Mouse (Mus musculus): ENCODE measurements around the gene Cd19. TPM values are rescaled to one million over a fixed set of nuclear protein-coding genes. Genes with fewer than 3 reads are reported as not detected.
A peak's percentile ranks its signal among the peaks of the same experiment; 100 is the strongest.

Cd19 gene
- total RNA-seq (2021): under 1 TPM in 1 of 2 experiments, not detected in 1; 0.48 TPM
- long read RNA-seq, experiment 1: 0 reads
- long read RNA-seq, experiment 2: 0 reads

DNA sequence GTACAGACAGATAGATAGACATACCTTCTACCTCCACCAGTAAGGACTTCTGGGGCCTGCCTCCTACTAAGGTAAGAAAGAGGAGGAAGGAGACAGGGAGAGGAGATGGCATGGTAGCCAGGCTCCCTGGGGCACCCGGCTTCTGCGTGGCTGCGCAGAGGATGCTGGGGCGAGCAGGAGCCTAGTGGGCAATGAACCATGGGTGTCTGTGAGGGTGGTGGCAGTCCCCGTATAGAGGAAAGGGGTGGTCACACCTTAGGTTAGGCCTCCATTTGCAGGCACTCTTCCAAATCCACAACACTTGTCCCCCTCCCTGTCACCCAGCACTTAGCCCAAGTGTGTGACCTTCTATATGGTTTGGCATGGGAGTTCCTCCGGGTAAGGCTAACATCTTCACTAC is at the start of gene Cd19:
Cd19 (minus strand) TSS at position 165 of the 400 bp plus-strand sequence.
- DNase-seq: no peak

DNA sequence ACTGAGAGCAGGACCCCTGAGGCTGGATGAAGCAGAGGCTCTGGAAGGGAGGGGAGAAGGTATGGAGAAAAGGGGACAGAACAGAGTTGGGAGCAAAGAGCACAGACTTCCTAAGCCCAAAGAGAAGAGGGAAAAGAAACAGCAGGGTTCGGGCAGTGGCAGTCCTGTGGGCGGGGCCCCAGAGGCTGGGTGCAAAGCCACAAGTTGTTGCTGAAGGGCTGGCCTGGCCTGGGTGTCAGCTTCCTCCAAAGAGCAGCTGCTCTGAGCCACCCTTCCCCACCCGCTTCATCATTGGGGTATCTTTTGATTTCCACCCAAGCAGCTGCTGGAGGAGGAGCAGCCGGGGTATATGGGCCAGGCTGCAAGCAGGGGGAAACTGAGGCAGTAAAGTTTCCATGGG is 49.4 kb upstream of the Cd19 start:
- DNase-seq: peak; percentile 85

DNA sequence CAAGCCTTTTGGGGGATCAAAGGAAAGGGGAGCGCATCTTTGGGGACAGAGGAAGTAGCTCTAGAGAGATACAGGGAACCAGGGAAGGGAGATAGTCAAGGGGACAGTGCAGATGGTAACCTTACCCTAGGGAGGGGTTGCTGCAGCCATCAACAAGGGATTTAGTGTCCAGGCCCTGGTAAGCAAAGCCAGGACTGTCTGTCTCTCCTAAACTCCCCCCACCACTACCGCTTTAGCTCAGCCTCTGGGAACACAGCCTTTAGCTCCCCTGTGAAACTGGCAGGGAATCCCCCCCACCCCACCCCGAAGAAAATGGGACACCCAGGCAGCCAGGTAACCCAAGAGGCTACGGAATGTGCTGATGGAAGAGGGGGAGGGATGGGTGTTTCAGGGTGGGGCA is 48.9 kb upstream of the Cd19 start:
- peak; percentile 77 for DNase-seq

DNA sequence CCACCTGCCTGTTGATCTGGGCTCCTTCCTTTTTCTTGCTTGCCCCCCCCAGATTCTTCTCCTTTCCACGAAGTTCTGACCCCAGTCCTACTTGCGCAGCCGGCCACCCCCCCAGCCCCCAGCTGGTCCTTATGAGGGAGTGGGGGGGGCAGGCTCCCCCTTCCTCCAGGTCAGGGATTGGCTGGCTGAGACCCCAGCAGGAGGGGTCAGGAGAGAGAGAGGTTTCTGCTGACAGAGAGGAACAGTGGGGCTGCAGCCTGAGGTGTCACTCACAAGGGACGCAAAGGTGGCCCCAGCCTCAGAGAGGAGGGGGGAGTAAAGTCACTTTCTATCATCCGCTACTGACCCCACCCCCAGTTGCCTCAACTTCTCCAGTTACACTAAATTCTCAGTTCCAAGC is 48.3 kb upstream of the Cd19 start, which contains the start of gene Atp2a1:
Atp2a1 (minus strand) TSS at position 105 of the 400 bp plus-strand sequence.
- DNase-seq: peak; percentile 90

DNA sequence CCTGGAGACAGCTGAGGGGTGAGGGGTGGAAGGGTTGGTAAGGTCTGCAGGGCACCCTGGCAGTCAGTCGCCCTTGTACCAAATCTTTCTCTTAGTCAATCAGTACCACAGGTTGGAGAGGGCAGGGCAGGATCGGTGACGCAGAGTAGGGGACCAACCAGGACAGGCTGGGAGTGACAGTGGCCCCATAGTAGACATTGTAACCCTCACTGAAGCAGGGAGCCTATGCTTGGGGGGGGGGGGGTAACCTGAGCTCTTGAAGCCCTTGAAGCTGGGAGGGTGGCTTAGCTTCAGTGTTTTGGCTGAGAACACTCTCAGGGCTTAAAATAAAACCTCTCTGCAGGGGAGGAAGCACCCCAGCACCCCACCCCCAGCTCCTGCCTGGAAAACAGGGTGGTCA is 46.9 kb upstream of the Cd19 start:
- no peak for DNase-seq

DNA sequence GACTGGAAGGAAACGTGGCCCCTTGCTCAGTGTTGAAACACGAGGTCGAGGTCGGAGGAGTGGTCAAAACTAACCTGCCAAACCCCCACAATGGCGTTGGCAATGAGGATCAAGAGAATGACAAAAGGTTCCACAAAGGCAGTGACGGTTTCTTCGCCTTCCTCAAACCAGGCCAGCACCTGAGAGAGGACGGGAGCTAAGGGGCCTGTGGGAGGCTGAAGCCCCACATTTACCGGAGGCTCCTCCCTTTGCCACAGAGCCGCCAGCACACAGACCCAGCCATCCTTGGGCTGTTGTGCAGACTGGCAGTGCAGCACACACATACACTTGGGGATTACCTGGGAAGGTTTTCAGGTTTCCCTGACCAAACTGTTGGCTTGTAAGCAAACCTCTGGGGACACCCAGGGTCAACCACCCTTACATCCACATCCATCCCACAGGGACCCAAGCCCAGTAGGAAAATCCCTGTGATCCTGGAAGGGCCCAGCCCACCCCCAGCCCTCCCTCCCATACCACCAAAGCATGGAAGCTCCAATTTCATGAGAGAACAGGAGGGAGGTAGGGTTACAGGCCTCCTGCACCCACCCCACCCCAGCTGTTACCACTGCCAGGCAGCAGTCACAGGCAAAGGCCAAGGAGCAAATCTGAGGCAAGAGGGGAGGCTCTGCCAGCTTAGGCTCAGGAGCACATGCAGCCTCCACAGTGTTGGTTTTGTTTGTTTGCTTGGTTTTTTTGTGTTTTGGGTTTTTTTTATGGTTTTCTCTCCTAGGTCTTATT is 46.1 kb upstream of the Cd19 start:
- DNase-seq: no peak

DNA sequence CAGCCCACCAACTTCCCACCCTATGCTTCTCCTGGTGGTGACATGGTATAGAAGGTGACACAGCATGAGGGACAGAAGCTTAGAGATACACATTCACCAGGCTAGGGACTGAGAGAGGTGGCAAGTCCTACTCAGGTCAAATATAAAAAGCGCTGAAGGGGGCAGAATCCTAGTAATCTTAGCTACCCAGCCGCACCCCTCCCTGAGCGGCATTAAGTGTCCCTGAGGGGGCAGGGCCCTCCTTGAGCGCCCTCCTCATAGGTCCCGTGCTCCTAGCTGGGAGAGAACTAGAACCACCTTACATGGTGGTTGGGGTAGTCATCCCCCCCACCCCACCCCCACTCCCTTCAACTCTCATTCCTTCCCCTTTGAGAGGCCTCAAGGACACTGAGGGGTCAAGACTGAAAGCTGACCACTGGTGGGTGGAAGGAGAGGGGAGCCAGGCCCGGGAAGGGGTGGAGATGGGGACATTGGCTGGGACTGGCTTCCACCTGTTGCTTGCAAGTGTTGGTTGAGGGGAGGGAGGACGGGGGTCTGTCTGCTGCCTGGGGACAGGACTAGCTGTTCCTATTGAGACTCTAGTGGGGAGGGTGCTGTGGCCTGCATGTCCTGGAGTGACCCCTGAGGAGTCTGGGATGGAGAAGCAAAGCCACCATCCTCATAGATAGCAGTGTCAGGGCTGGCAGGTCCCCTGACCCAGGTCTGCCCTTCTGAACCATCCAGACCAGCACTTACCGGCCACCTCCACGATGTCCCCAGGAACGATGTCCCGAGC is 44.3 kb upstream of the Cd19 start:
- DNase-seq: peak; percentile 81

DNA sequence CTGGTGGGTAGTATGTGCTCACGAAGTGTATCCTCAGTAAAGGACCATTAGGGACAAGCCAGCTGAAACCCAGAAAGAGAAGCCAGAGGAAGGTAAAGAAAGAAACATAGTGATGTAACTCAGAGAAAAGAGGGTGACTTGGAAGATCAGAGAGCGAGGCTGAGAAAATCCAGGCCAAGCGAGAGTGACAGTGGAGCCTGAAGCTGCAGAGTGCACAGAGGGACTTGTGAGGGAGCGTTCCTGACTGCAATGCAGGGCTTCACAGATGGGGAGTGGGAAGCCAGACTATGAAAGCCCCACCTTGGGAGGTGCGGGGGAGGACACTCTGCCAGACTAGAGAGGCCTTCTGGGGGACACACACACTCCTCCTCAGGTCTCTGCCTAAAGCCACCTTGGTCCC is 43.5 kb upstream of the Cd19 start:
- DNase-seq: no peak

DNA sequence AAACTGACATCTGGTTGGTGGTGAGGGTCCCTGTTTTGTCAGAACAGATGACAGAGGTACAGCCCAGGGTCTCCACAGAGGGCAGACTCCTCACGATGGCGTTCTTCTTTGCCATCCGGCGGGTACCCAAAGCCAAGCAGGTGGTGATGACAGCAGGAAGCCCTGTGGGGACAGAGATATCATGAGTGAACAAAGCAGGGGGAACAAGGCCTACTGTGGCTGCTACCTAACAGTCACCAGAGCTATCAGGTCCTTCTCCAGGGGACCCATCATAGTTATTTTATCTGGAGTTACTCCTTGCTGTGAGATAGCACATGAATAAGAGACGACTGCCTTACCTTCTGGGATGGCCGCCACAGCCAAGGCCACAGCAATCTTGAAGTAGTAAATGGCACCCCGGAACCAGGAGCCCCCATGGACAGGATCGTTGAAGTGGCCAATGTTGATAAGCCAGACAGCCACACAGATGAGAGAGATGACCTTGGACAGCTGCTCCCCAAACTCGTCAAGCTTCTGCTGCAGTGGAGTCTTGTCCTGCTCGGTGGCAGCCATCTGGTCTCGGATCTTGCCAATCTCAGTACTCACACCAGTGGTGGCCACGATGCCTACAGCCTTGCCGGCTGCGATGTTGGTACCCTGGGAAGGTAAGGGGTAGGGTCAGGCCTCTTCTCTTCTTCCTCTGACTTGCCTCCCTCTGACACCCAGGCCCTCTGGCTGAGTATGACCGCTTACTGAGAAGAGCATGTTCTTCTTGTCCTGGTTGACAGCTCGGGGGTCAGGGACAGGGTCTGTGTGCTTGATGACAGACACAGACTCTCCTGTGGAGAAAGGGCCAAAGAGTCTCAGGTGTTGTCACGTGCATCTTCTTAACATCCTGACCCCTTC is 41.9 kb upstream of the Cd19 start:
- no peak for DNase-seq

DNA sequence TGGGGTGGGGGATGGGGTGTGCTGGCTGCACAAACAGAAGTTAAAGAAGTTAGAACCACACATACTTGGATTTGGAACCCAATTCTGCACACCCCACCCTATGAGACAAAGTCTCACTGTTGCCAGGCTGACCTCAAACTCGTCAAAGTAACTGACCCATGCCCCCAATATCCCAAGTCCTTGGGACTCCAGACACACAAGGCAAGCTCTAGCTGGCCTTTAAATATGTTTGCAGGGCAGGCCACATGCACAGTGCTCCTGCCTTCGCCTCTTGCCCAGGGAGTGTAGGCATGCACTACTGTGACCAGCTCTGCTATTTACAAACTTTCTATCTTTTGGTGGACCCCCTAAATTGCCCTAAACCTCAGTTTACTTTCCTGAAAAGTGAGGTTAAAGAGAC is 40.6 kb upstream of the Cd19 start:
- DNase-seq: no peak

DNA sequence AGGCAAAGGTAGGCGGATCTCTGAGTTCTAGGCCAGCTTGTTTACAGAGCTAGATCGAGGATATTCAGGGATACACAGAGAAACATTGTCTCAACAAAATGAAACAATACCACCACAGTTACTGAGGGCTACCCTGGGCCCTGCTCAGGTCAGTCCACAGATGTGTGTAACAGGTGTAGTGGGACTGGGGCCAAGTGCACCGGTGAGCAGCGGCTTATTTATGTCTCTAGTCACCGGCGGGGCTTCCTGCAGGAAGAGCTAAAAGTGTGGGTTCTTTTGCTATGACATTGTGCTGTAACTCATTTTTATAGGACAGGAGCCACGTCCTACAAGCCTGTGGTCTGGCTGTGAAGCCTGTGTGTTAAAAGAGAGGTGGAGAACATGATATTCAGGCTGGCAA is 39.2 kb upstream of the Cd19 start:
- no peak for DNase-seq

DNA sequence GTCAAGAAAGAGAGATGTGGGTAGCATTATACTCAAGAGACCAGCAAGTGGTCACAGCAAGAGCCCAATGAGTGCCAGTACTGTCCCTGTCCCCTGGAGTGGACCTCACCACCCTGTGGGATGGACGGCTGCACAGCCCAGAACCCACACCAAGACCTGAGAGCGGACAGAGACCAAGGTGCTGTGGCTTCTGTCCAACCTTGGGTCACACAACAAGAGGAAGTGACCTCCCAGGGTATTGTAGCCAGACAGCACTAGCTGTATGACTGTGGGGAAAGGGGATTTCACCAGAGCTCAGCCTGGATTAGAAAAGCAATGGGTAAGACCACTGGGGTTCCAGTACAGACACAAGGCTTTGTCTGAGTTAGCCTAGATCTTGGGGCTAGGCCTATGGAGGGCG is 37.6 kb upstream of the Cd19 start:
- DNase-seq: no peak

DNA sequence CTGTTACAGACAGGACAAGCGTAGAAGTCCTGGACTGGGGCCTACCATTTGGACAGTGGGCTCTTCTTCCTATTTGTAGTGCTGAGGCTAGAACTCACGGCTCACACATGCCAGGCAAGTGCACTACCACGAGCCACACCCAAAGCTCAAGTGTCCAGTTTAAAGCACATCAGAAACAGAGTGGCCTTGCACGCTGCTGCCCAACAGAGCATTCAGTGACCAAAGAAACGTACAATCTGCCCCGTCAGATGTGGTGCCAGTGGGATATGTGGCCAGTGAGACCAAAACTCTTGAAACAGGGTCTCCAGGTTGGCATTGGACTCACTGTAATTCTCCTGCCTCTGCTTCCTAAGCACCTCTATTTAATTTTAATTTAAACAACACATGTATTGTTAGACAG is 36.0 kb upstream of the Cd19 start:
- DNase-seq: no peak

DNA sequence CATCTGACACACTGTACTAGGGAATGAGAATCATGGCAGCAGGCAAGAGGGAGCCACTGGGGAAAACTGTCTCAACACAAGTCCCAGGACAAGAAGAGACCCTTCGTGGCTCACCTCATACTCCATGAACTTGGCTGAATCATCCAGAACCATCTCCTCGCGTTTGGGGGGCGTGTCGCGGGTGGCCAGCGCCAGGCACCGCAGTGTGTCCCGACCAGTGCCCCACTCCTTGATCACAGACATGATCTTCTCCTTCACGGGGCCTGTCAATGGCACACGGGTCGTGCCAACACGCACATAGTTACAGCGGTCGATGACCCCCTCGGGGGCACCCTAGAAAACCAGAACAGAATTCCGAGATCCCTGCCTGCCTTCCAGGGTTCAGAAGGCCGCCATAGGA is 35.3 kb upstream of the Cd19 start:
- no peak for DNase-seq

DNA sequence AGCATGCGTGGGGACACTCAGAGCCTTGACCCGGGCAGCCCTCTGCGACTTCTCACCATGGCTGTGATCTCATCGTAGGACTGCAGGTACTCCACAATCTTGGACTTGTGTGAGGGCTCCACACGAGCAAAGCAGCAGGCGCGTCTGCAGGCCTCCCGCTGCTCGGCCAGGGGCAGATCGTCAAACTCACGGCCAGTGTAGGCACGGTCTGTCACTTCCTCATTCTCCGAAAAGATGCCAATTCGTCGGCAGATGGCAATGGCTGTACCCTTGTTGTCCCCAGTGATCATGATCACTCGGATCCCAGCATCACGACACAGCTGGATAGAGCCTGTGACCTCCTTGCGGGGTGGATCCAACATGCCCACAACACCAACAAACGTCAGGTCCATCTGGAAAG is 33.8 kb upstream of the Cd19 start:
- no peak for DNase-seq

DNA sequence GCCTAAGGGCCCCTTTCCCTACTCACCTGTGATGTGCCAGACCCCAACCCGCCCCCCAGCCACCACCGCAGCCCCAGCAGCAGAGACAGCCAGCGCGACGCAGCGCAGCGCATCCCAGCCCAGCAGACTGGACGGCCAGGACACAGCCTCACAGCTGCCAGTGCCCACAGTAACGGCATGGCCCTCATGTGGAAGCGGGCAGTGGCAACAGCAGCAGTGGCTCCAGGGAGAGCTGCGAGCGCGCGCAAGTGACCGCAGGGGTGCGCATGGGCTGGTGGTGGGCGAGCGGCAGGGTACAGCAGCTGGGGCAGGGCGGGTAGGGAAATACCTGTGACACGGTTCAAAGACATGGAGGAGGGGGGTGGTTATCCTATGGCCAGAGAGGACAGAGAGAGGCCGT is 31.5 kb upstream of the Cd19 start:
- DNase-seq: no peak

DNA sequence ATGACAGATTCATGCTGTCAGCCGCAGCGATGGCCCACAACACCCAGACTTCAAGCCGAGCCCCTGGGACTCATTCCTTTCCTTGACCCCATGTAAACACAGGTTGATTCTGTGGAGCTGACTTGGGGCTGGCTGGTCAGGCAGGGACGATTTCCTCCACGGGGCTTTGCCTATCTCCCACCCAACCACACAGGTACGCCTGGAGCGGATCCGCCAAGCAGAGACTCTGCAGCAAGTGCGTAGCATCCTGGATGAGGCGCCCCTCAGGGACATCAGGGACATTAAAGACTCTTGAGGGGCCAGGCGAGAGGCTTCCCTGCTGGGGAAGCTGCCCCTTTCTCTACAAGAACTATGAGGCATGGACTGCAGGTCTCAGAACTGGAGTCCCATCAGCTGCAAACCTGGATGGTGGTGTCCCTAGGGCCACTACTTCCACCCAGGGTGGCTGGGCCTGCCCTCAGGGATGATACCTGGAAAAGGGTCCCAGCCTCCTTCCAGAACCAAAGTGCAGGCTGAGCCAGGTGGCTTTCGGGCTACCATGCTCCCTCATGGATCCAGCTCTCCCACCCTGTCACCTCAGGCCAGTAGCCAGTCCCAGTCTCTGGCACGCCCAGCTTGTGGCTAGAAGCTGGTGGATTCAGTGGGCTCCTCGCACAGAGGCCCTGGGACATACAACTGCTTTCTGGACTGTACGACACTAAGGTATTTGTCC is 30.6 kb upstream of the Cd19 start:
- no peak for DNase-seq

DNA sequence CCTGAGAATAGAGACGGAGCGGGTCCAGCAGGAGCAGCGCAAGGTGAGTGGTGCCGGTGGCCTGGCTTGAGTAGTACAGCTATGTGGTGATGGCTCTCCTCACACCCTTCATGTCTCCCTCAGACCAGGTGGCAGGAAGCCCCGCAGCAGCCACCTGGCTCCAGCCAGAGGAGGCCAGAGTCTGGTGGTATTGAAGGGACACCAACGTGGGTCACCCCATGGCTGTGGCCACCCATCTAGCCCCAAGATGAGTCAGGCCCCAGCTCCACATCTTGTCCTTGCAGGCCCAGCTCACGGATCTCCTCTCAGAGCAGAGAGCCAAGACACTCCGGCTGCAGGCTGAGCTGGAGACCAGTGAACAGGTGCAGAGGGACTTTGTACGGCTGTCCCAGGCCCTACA is 29.8 kb upstream of the Cd19 start:
- DNase-seq: no peak

DNA sequence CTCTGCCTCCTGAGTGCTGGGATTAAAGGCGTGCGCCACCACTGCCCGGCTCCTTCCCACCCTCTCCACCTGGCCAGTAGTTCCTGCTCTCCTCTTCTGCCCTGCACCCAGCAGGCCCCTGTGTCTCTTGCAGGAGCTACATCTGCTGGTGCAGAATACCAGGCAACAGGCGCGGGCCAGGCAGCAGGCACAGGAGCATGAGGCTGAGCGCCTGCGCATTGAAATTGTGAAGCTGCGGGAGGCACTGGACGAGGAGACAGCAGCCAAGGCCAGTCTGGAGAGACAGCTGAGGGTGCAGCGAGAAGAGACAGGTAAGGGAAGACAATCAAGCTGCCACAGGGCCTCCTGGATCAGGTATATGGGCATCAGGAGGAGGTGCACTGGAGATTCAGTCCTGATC is 29.3 kb upstream of the Cd19 start:
- no peak for DNase-seq

DNA sequence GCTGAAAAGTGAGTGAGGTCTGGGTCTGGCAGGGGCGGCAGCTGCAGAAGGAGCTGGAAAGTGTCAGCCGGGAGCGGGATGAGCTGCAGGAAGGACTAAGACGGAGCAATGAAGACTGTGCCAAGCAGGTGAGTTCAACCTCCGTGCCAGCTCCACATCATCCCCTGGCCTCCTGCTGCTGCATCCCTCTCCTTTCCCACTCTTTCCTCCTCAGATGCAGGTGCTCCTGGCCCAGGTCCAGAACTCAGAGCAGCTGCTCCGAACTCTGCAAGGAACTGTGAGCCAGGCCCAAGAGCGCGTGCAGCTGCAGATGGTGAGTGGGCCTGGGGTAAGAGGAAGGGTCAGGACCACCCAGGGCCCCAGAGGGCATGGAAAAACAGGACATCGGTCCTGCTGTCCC is 25.4 kb upstream of the Cd19 start:
- no peak for DNase-seq

DNA sequence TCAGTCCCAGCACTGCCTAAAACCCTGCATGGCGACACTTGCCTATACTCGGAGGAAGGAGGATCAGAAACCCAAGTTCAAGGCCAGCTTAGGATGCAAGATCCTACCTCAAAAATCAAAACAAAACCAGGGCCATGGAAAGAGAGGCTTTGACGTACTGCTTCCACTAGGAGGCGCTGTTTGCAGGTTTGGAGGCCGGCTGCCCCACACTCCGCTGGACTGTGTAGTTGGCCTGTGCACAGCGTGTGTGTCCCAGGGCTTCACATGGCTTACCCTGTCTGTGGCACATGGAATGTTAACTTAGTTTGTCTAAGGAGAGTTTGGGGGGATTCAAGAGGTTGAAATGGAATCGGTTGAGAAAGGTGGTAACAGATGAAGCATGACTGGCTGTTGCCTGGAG is 22.2 kb upstream of the Cd19 start:
- no peak for DNase-seq

DNA sequence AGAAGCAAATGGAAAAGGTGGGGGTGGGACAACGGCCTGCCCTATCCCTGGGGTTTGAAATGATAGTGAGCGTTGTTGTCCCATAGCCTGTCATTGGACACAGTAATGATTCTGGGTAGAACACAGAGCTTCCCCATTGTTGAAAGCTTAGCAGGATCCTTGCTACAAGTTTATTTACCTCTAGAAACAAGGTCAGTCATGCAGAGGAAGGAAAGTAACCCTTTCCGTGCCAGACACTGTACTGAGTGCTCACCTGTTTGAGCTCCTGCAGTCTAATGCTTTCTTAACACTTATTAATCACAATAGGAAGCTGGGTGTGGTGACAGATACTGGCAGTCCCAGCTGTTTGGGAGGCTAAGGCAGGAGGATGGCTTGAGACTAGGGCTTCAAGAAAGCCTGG is 21.1 kb upstream of the Cd19 start:
- no peak for DNase-seq
